Mouse (Mus musculus) ovary, adult 10 weeks (tissue): ENCODE data around the gene Mpped2. TPM values are rescaled to one million over a fixed set of nuclear protein-coding genes. Genes with fewer than 3 reads are reported as not detected.

Experiments
- polyA plus RNA-seq: library from polyadenylated mRNA; stranded (reverse); fragments of 350-450 nt; fragmentation: Illumina TruSeq; extraction: RNeasy Lipid Tissue Mini Kit (QIAGEN cat#74804); gene quantifications from one replicate; pipeline ENCODE4 v1.2.3, GENCODE M21; 2014

The Mpped2 gene
- 51.1 TPM for polyA plus RNA-seq

GRCm38 (mm10) chr2:106692783-106693701 lies at the start of gene Mpped2:
TSS of gene Mpped2 (plus strand) at chr2:106693269.

